Mouse (Mus musculus) CH12.LX (cell line): Measurements from ENCODE around the gene Vac14. TPM values are rescaled to one million over a fixed set of nuclear protein-coding genes. Genes with fewer than 3 reads are reported as not detected.

ENCODE experiments used
- DNase-seq: peaks from one replicate; pipeline ENCODE4 v3.0.0-alpha.2; 2013; ENCODE audit errors: extremely low read depth
- H3K27ac ChIP-seq: 2 replicates; pipeline ENCODE4 v1.5.1; 2012; ENCODE audit warnings: low read depth, mild to moderate bottlenecking, control low read depth, moderate library complexity; ENCODE audit not compliant: insufficient read depth
- H3K27me3 ChIP-seq: replicated peaks from 2 replicates; pipeline ENCODE3; 2012; ENCODE audit warnings: inconsistent platforms
- H3K36me3 ChIP-seq, 2 experiments: replicated peaks in 1 of 2; 2 replicates each; pipeline versions ENCODE3 to v1.6.1; 2012; ENCODE audit warnings: inconsistent platforms in 1 of 2, low read length in 1 of 2, mild to moderate bottlenecking in 1 of 2, mixed read lengths in 1 of 2, moderate library complexity in 1 of 2; ENCODE audit not compliant: control insufficient read depth in 1 of 2, insufficient read depth in 1 of 2
- H3K4me1 ChIP-seq, 2 experiments: 2 replicates each; pipeline ENCODE4 v1.6.1; 2012; ENCODE audit warnings: inconsistent platforms in 1 of 2, moderate library complexity in 1 of 2; ENCODE audit not compliant: insufficient read depth in 2 of 2, control insufficient read depth in 1 of 2
- H3K4me2 ChIP-seq: 2 replicates; pipeline ENCODE4 v1.6.1; 2012; ENCODE audit warnings: low read depth, mild to moderate bottlenecking, control low read depth; ENCODE audit not compliant: poor library complexity, insufficient read depth, severe bottlenecking
- H3K4me3 ChIP-seq, 3 experiments: fragments of 150-350 bp in 1 of 3; sonication (generic) in 1 of 3; replicated peaks in 1 of 3; 2 replicates each; pipeline versions ENCODE3 to v1.5.1; 2011 to 2012; ENCODE audit warnings: low read depth in 2 of 3, low read length in 2 of 3, mild to moderate bottlenecking in 2 of 3, moderate library complexity in 2 of 3, control low read depth in 1 of 3, improper control_type of control experiment in 1 of 3, inconsistent platforms in 1 of 3, mixed read lengths in 1 of 3; ENCODE audit not compliant: poor library complexity in 1 of 3
- H3K79me2 ChIP-seq: replicated peaks from 2 replicates; pipeline ENCODE4 v1.6.1; 2012; ENCODE audit warnings: mild to moderate bottlenecking, moderate library complexity; ENCODE audit not compliant: control insufficient read depth, poor library complexity, insufficient read depth, severe bottlenecking; ENCODE audit errors: extremely low read depth
- H3K9ac ChIP-seq: 2 replicates; pipeline ENCODE4 v1.6.1; 2012; ENCODE audit warnings: low read depth, mild to moderate bottlenecking, control low read depth, moderate library complexity; ENCODE audit not compliant: insufficient read depth
- H3K9me3 ChIP-seq: replicated peaks from 2 replicates; pipeline ENCODE3; 2012; ENCODE audit warnings: low read length, inconsistent platforms, mixed read lengths
- BHLHE40 ChIP-seq: IDR thresholded peaks from 2 replicates; pipeline ENCODE4 v1.6.1; 2011; ENCODE audit warnings: mild to moderate bottlenecking, low read depth, low read length, improper control_type of control experiment
- CHD1 ChIP-seq: IDR thresholded peaks from 2 replicates; pipeline ENCODE4 v1.6.1; 2012; ENCODE audit warnings: low read depth, low read length, improper control_type of control experiment, inconsistent platforms
- CHD2 ChIP-seq: IDR thresholded peaks from 2 replicates; pipeline ENCODE4 v1.6.1; 2011; ENCODE audit warnings: low read length, improper control_type of control experiment
- CTCF ChIP-seq, 2 experiments: IDR thresholded peaks in 1 of 2; conservative IDR thresholded peaks in 1 of 2; 2 replicates each; pipeline ENCODE4 v1.5.1; 2011 to 2012; ENCODE audit warnings: low read depth in 2 of 2, low read length in 2 of 2, improper control_type of control experiment in 1 of 2, inconsistent platforms in 1 of 2, mild to moderate bottlenecking in 1 of 2, moderate library complexity in 1 of 2
- E2F4 ChIP-seq: IDR thresholded peaks from 2 replicates; pipeline ENCODE4 v1.6.1; 2011; ENCODE audit warnings: low read depth, low read length, improper control_type of control experiment; ENCODE audit not compliant: insufficient replicate concordance
- EP300 ChIP-seq: IDR thresholded peaks from 2 replicates; pipeline ENCODE4 v1.6.1; 2011; ENCODE audit warnings: low read length, improper control_type of control experiment
- ETS1 ChIP-seq: conservative IDR thresholded peaks from 2 replicates; pipeline ENCODE4 v1.6.1; 2012; ENCODE audit warnings: low read depth, mild to moderate bottlenecking, inconsistent platforms, low read length, improper control_type of control experiment, moderate library complexity
- HCFC1 ChIP-seq: IDR thresholded peaks from 2 replicates; pipeline ENCODE4 v1.6.1; 2012; ENCODE audit warnings: low read depth, mild to moderate bottlenecking, inconsistent platforms, low read length, improper control_type of control experiment
- JUN ChIP-seq: IDR thresholded peaks from 2 replicates; pipeline ENCODE4 v1.6.1; 2011; ENCODE audit warnings: low read depth, mild to moderate bottlenecking, low read length, improper control_type of control experiment, moderate library complexity; ENCODE audit not compliant: insufficient read depth
- JUND ChIP-seq: conservative IDR thresholded peaks from 2 replicates; pipeline ENCODE4 v1.6.1; 2011; ENCODE audit warnings: low read depth, low read length, improper control_type of control experiment
- KAT2A ChIP-seq: IDR thresholded peaks from 2 replicates; pipeline ENCODE4 v1.6.1; 2012; ENCODE audit warnings: low read length, improper control_type of control experiment, inconsistent platforms; ENCODE audit not compliant: insufficient replicate concordance
- MAX ChIP-seq: IDR thresholded peaks from 2 replicates; pipeline ENCODE4 v1.6.1; 2011; ENCODE audit warnings: low read length, improper control_type of control experiment
- MYC ChIP-seq: IDR thresholded peaks from 2 replicates; pipeline ENCODE4 v1.6.1; 2011; ENCODE audit warnings: low read depth, mild to moderate bottlenecking, improper control_type of control experiment, low read length
- NELFE ChIP-seq: IDR thresholded peaks from 2 replicates; pipeline ENCODE4 v1.6.1; 2011; ENCODE audit warnings: low read depth, low read length, improper control_type of control experiment
- NRF1 ChIP-seq: IDR thresholded peaks from 2 replicates; pipeline ENCODE4 v1.6.1; 2014; ENCODE audit warnings: low read depth, mild to moderate bottlenecking, inconsistent platforms, low read length, improper control_type of control experiment, moderate library complexity
- PAX5 ChIP-seq: IDR thresholded peaks from 2 replicates; pipeline ENCODE4 v1.6.1; 2012; ENCODE audit warnings: low read length, inconsistent platforms, mixed read lengths
- POLR2AphosphoS2 ChIP-seq: IDR thresholded peaks from 2 replicates; pipeline ENCODE4 v1.6.1; 2011; ENCODE audit warnings: low read depth, low read length, improper control_type of control experiment
- SIN3A ChIP-seq: IDR thresholded peaks from 2 replicates; pipeline ENCODE4 v1.6.1; 2012; ENCODE audit warnings: low read length, improper control_type of control experiment, inconsistent platforms
- SMC3 ChIP-seq: IDR thresholded peaks from 2 replicates; pipeline ENCODE4 v1.6.1; 2011; ENCODE audit warnings: low read depth, low read length, improper control_type of control experiment
- TBP ChIP-seq: conservative IDR thresholded peaks from 2 replicates; pipeline ENCODE4 v1.6.1; 2011; ENCODE audit warnings: low read depth, low read length, improper control_type of control experiment
- TCF12 ChIP-seq: IDR thresholded peaks from 2 replicates; pipeline ENCODE4 v1.6.1; 2014; ENCODE audit warnings: low read depth, mild to moderate bottlenecking, inconsistent platforms, low read length, improper control_type of control experiment
- UBTF ChIP-seq: IDR thresholded peaks from 2 replicates; pipeline ENCODE4 v1.6.1; 2012; ENCODE audit warnings: low read depth, mild to moderate bottlenecking, inconsistent platforms, low read length, improper control_type of control experiment, moderate library complexity
- ZC3H11A ChIP-seq: IDR thresholded peaks from 2 replicates; pipeline ENCODE4 v1.6.1; 2012; ENCODE audit warnings: low read depth, mild to moderate bottlenecking, inconsistent platforms, low read length, improper control_type of control experiment
- ZMIZ1 ChIP-seq: IDR thresholded peaks from 2 replicates; pipeline ENCODE4 v1.6.1; 2012; ENCODE audit warnings: low read depth, mild to moderate bottlenecking, inconsistent platforms, low read length, improper control_type of control experiment
- dilution Hi-C: fragments of 300-500 bp; cut with MboI; formaldehyde crosslinking; loops from 2 replicates; pipeline ENCODE4 v1.14.3; 2020; ENCODE audit warnings: low sequenced_read_pairs; ENCODE audit not compliant: extremely low pct_unique_long_range_greater_than_20kb, extremely low pct_ligation_motif_present
- in situ Hi-C: fragments of 300-500 bp; cut with MboI; formaldehyde crosslinking; loops from 3 replicates; pipeline ENCODE4 v1.14.3; 2019; ENCODE audit warnings: low sequenced_read_pairs, low pct_ligation_motif_present, low pct_unique_long_range_greater_than_20kb, mixed read lengths
- polyA plus RNA-seq: library from polyadenylated mRNA; unstranded; fragments of >175 nt; gene quantifications from 2 replicates; pipeline ENCODE4 v1.2.1, GENCODE M21; 2012; ENCODE audit warnings: low read depth; ENCODE audit not compliant: insufficient read length
- total RNA-seq, 2 experiments: library from RNA; depleted of rRNA; stranded (reverse); fragments of 300-350 nt in 1 of 2; fragments of >200 nt in 1 of 2; gene quantifications; 2 replicates each; pipeline ENCODE4 v1.2.3; 2012 to 2014

Gene Vac14
- total and polyA plus RNA-seq, 3 experiments, result 20.9 to 73.8 (median 28.2) TPM

DNA sequence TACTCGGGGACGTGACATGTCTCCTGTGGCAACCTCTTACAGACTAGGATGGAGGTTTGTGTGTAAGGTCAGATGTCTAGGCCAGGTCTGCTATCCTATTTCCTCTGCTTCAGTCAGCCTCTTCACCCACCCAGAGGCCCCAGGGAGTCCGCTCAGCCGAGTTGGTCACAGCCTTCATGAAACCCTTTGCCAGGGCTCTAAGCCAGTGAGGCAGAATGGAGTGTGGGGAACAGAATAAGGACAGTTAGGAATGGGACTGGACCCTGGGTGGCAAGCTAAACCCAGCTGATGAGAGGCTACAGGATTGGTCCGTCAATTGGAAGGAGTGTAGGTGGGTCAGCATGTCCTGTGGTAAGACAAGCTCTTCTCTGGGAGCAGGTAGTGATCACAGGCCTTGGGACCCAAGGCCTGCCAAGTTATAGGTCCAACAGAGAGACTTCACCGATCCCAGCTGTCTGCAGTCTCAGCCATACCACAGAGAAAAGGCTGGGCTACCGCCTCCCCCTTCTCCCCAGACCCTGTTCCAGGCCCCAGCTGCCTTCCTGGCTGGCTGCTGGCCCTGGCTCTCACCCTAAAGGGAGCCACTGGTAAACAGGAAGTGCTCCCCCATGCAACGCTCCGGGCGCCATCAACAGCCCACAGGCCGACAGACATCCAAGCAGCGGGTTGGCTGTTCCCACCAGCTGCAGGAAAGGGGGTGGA lies 100.7 kb downstream of the Vac14 start:
- Histone ChIP-seq H3K4me3 (no peak overlapping the region), H3K4me1 (no peaks in the 10 kb centered on the region), H3K9ac (no peak overlapping the region), H3K4me2 (no peak overlapping the region), H3K79me2 (no peaks in the 10 kb centered on the region), H3K27ac (no peak overlapping the region), H3K9me3 (no peaks in the 10 kb centered on the region), H3K36me3 (peaks cover 8 to 61% of the 10 kb centered on the region in 2 experiments), H3K27me3 (no peaks in the 10 kb centered on the region)
- dilution Hi-C loops (no loop called here), in situ Hi-C loops (no loop called here)
- no peak for TF ChIP-seq EP300
- TF ChIP-seq SMC3, result no peak
- no peak for TF ChIP-seq UBTF
- TF ChIP-seq E2F4, result no peak
- TF ChIP-seq MAX, result no peak
- no peak for TF ChIP-seq TBP
- no peak for TF ChIP-seq MYC
- no peak for TF ChIP-seq JUND
- no peak for TF ChIP-seq SIN3A
- TF ChIP-seq KAT2A, result no peak
- TF ChIP-seq ZC3H11A, result no peak
- TF ChIP-seq ZMIZ1, result no peak
- TF ChIP-seq CHD1, result no peak
- TF ChIP-seq CTCF (conservative IDR thresholded peaks at IDR 0.05 in 1 of 2, IDR thresholded peaks at IDR 0.05 in 1 of 2; ENCODE audit: low read depth in 2 of 2, low read length in 2 of 2), result no peak
- TF ChIP-seq CHD2, result no peak
- no peak for TF ChIP-seq TCF12
- no peak for TF ChIP-seq JUN
- no peak for TF ChIP-seq ETS1
- no peak for TF ChIP-seq PAX5
- TF ChIP-seq HCFC1, result no peak
- no peak for DNase-seq

GRCm38 (mm10) chr8:110719898-110720653 lies 101.7 kb downstream of the Vac14 start:
- Histone ChIP-seq H3K27ac (no peak overlapping the region), H3K27me3 (no peaks in the 10 kb centered on the region), H3K4me3 (no peak overlapping the region), H3K79me2 (no peaks in the 10 kb centered on the region), H3K4me1 (no peaks in the 10 kb centered on the region), H3K36me3 (peaks cover 3 to 52% of the 10 kb centered on the region in 2 experiments), H3K4me2 (no peak overlapping the region), H3K9me3 (no peaks in the 10 kb centered on the region), H3K9ac (no peak overlapping the region)
- no peak for DNase-seq
- dilution Hi-C loops (no loop called here), in situ Hi-C loops (loop anchor here (5.0 kb wide), 1 partner anchor 83 kb away; no protein-coding TSS in a partner anchor)
- TF ChIP-seq CHD2, result no peak
- no peak for TF ChIP-seq NELFE
- TF ChIP-seq CHD1, result no peak
- no peak for TF ChIP-seq NRF1
- no peak for TF ChIP-seq PAX5
- TF ChIP-seq ZC3H11A, result no peak
- no peak for TF ChIP-seq POLR2AphosphoS2
- no peak for TF ChIP-seq BHLHE40
